Mouse (Mus musculus): ENCODE measurements around the gene Dedd2.

Gene Dedd2

DNA sequence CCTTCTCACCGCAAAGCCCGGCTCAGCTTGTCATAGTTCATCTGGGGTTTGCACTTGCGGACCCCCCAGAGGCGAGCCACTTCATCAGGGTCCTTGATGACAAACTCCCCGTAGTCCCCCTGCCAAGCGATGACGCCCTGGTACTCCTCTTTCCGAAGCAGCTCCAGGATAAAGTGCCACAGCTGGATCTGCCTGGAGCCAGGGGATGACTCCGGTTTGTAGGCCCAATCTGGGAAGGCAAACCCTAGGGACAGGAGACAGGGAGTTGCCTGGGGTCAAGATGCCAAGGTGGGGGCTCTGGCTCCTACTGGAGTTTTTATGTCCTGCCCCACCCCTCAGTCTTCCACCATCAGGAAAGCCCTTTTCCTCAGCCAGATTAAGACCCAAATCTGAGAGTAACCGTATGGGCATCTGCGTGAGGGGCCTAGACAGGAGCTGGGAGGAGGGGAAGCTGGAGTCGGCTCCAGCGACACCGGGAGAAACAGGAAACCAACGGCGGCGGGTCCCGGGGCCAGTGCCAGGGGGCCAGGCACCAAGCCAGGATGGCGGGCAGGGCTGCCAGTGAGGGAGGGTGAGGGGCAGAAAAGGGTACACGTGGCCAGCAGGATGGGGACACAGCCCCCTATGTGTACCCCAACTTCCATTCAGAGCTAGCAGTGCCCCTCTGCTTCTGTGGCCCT is 25.8 kb upstream of the Dedd2 start:
- DNase-seq (ENCODE audit: low read depth), result no peak

- no peak for DNase-seq (ENCODE audit: low read depth)
Observed at GRCm38 (mm10) chr7:25244562-25245369, 24.4 kb upstream of the Dedd2 start.

DNA sequence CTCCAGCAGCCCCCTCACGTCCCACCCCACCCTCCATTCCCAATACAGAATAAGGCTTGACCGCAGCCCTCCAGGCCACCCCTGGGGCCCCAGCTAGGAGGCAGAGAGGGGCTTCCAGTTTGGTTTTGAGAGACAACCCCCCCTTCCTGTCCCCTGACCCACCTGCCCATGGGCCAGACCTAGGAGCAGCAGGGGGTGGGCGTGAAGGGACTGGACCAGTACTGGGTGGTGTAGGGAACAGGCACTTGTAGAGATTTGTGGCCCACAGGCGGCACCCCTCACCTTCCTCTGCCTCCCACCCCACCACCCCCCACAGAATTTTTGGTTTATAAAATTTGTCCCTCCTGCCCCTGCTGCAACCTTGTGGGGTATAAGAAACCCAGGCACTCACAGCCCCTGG is 22.9 kb upstream of the Dedd2 start:
- no peak for DNase-seq (ENCODE audit: low read depth)

- DNase-seq (ENCODE audit: low read depth), result peak; percentile 65
Observed at GRCm38 (mm10) chr7:25241062-25241461, 20.6 kb upstream of the Dedd2 start.

DNA sequence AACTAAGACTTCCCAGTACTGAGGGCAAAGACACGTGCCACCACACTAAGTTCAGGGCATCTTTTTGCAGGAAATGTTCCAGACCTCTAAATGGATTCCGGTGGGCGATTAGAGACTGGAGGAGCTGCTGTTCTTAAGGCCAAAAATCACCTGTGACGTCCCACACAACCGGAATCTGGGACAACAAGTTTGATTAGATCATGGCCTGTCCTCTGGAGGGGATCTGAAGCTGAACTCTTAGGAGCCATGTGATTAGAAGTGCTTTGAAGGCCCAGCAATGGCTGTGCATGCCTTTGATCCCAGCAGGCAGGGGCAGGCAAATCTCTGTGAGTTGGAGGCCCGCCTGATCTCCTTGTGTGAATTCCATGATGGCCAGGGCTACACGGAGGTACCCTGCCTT is 20.2 kb upstream of the Dedd2 start:
- no peak for DNase-seq (ENCODE audit: low read depth)

- peak; percentile 79 for DNase-seq (ENCODE audit: low read depth)
Observed at GRCm38 (mm10) chr7:25238829-25239623, 18.6 kb upstream of the Dedd2 start.

- DNase-seq (ENCODE audit: low read depth), result peak; percentile 96
Observed at GRCm38 (mm10) chr7:25238015-25238706, 17.7 kb upstream of the Dedd2 start.

DNA sequence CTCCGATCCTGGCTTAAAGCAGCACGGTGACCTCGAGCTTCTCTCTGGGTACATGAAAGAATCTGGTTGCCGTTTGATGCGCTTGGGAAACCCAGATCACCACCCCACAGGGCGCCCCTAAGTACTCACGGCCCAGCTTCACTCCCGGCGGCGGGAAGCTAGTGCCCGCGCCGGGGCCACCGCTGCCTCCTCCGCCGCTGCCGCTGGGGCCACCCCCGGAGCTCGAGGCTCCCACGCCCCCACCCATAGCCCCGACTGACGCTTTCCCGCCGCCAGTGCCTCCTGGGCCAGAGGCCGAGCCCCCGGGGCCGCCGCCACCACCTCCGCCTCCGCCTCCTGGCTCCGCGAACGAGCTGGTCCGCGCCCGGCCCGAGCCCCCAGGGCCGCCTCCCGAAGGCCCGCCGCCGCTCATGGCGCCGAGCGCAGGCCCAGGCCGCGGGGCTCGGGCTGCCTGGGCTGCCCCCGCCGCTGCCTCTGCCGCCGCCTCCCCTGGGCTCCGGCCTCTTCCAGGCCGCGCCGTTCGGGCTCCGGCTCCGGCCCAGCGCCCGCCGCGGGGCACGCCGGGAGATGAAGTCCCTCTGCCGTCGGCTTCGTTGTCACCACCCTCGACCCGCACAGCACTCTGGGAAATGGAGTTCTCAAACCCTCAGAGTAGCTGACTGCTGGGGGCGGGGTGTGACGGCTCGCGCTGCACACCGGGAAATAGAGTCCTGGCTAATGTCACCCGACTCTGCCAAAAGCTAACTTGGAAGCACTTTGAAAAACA is 17.0 kb upstream of the Dedd2 start, which contains the start of gene Gsk3a:
Gene Gsk3a (minus strand): TSS at position 603 of the 766 bp plus-strand sequence.
- peak; percentile 96 for DNase-seq (ENCODE audit: low read depth)

DNA sequence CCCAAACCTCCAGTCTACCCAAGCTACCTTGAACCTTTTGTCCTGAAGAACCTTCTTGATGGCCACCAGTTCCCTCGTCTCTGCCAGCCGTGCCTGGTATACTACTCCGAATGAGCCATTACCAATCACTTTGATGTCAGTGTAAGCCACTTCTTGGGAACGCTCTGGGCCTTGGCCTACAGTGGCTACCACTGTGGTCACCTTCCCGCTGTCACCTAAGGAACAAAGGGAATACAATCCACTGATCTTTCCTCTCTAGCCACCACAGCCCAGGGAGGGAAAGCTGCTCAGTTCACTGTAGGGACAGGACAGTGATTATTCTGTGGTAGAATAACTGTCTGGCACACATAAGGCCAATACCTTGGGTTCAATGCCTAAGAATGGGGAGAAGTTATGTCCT is 15.1 kb upstream of the Dedd2 start:
- no peak for DNase-seq (ENCODE audit: low read depth)

- DNase-seq (ENCODE audit: low read depth), result no peak
Observed at GRCm38 (mm10) chr7:25233061-25233460, 12.6 kb upstream of the Dedd2 start.

- no peak for DNase-seq (ENCODE audit: low read depth)
Observed at GRCm38 (mm10) chr7:25232101-25232648, 11.8 kb upstream of the Dedd2 start.

- no peak for DNase-seq (ENCODE audit: low read depth)
Observed at GRCm38 (mm10) chr7:25230690-25231285, 10.4 kb upstream of the Dedd2 start.

DNA sequence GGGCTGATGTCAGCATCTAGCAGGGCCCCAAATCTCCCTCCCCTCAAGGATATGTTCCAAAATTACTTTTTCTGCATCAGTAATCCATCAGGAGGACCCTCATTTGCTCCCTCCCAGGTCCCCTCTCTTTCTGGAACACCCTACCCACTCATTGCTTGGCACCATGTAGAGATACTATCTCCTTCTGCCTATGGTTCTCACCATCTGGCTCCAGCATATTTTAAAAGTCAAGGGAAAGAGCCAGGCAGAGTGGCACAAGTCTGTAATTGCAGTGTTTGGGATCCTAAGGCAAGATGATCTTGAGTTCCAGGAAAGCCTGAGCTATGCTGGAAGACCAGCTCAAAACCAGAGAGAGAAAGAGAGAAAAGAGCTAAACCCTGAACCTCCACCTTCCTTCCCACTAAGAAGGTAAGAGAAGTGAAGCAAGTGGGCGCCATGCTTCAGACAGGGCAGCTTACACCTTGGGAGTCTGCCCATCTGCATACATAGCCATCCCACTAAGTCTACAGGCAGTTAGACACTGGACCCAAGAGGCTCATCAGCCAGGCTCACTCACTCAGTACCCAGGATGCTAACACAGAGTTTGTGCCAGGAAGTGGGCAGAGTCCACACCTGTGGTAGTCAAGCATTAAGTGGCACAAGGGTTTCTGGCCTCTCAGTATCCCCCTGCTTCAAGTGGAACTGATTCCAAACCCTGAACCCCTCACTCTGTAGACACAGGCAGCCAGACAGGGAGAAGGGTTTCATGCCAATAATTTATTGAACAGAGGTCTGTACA is 7.3 kb upstream of the Dedd2 start:
- DNase-seq (ENCODE audit: low read depth), result no peak

DNA sequence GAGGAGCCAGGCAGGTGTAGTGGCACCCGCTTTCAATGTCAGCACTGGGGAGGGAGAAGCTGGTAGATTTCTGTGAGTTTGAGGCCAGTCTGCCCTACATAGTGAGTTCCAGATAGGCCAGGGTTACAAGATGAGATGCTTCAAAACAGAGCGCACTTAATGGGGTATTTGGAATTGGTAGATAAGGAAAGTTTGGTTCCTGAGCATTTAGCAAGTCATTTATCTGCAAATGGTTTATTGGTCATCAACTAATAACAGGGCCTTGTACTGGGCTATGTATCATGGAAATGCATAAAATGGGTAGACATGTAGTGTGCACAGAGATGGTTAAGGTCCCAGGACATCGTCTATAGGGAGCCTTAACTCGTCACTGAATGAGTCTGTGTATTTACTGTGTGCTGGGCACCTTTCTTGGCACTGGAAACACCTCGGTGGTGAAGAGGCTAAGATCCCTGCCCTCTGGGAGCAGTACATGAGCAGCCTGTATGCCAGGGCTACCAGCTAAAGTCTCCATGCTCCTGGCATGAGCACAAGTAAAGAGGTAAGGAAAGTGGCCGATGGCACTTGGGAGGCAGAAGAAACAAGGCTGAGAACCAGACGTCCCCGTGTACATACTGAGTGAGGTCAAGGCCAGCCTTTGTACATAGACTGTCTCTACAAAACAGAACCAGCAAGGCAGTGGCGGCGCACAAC is 2.0 kb upstream of the Dedd2 start:
- no peak for DNase-seq (ENCODE audit: low read depth)

- DNase-seq (ENCODE audit: low read depth), result peak; percentile 95
Observed at GRCm38 (mm10) chr7:25221102-25221883, 878 bp upstream of the Dedd2 start, which contains the start of gene Zfp526. Zfp526 (plus strand) TSS chr7:25221425.

DNA sequence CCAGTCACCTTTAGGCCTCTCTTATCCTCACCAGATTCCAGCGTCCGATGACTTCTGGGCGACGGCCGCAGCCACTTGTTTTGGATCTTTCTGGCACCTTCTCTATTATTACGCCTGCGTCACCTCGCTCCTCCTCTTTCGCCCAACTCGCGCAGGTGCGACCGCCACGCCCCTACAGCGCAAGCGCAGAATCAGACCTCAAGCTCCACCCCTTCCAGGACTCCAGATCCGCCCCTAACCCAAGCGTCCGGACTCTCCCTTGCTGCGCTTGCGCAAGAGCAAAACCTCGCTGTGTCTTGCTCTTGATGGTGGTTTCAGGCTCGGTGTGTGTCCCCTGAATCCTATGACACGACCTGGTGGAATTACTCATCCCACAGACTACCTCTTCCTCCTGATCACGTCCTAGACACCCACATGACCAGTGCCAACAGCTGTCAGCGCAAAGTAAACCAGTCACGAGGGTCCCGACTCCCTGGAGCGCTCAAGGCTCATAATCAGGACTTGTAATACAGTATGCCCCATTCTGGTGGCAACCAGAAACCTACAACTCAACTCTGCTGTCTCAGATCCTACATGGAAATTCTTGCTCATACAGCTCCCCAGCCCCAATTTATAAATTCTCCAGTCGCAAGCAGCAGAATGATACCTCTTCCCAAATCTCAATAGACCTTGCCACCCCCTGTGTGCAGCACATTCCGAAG is 509 bp downstream of the Dedd2 start:
- peak; percentile 91 for DNase-seq (ENCODE audit: low read depth)

GRCm38 (mm10) chr7:25219416-25219750 is 1.0 kb downstream of the Dedd2 start:
- DNase-seq (ENCODE audit: low read depth), result no peak
